Mouse (Mus musculus) heart, adult 2 months (tissue): ENCODE measurements at regions not wholly inside any gene's neighbourhood (a gene's known extent, or its start where the extent isn't known, plus 50 kb on each side); places are given as distances from the start of the nearest gene placed in this dataset.

Experiments used
- CTCF ChIP-seq: fragments of 200-600 bp; IDR thresholded peaks from 2 replicates; pipeline ENCODE4 v1.8.1; 2022; ENCODE audit warnings: antibody characterized with exemption, mild to moderate bottlenecking, moderate library complexity
- EP300 ChIP-seq: fragments of 200-500 bp; IDR thresholded peaks from 2 replicates; pipeline ENCODE4 v1.6.1; 2011; ENCODE audit warnings: low read depth, low read length, control low read depth; ENCODE audit not compliant: insufficient read depth
- POLR2A ChIP-seq: fragments of 200-500 bp; IDR thresholded peaks from 2 replicates; pipeline ENCODE4 v1.6.1; 2011; ENCODE audit warnings: mild to moderate bottlenecking, low read depth, low read length, control low read depth; ENCODE audit not compliant: insufficient read depth

GRCm38 (mm10) chr1:121653901-121654300 is 86.1 kb upstream of the Ddx18 start:
- TF ChIP-seq POLR2A: no peak
- TF ChIP-seq CTCF: no peak
- no peak for TF ChIP-seq EP300
